Mouse (Mus musculus): Measurements from ENCODE around the gene Mterf2.

The Mterf2 gene

GRCm38 (mm10) chr10:85127395-85128287, at the start of gene Mterf2:
Gene Mterf2, minus strand, starts transcription at chr10:85128027.
- DNase-seq = peak; percentile 90

- no peak for DNase-seq
Observed at GRCm38 (mm10) chr10:85176640-85177039, 48.8 kb upstream of the Mterf2 start.

- DNase-seq = no peak
Observed at GRCm38 (mm10) chr10:85165306-85165705, 37.5 kb upstream of the Mterf2 start.

- DNase-seq = no peak
Observed at GRCm38 (mm10) chr10:85164791-85165190, 37.0 kb upstream of the Mterf2 start.

- DNase-seq = no peak
Observed at GRCm38 (mm10) chr10:85161745-85162351, 34.0 kb upstream of the Mterf2 start.

GRCm38 (mm10) chr10:85159989-85160619, 32.3 kb upstream of the Mterf2 start:
- no peak for DNase-seq

DNA sequence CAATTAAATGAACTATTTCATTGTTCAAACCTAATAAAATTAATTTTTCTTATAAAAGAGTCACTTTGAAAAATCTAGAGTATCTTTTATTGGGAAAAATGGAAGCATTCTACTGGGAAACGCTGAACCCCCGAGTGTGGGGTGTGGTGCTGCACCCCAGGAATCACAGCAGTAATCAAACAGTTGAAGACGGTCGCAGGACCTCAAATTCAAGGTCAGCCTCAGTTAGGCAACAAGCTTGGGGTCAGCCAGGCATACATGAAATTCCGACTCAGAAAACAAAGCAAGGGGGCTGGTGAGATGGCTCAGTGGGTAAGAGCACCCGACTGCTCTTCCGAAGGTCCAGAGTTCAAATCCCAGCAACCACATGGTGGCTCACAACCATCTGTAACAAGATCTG, 29.6 kb upstream of the Mterf2 start:
- DNase-seq = no peak

DNA sequence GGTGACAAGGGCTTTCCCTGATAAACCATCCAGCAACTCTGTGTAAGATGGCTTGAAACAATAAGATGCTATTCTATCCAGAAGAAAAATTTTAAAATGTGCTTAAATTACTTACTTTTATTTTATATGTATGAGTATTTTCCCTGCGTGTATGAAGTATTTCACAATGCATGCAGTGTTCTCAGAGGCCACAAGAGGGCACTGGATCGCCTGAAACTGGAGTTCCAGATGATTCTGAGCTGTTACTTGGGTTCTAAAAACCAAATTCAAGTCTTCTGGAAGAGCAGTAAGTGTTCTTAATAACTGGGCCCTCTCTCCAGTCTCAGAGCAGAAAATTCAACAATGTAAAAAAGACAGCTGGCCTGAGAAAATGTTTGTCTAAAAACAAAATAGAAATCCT, 26.4 kb upstream of the Mterf2 start:
- peak; percentile 68 for DNase-seq

GRCm38 (mm10) chr10:85149226-85149625, 21.4 kb upstream of the Mterf2 start:
- DNase-seq = no peak

GRCm38 (mm10) chr10:85146282-85146681, 18.5 kb upstream of the Mterf2 start:
- no peak for DNase-seq

GRCm38 (mm10) chr10:85141465-85141864, 13.6 kb upstream of the Mterf2 start:
- no peak for DNase-seq

DNA sequence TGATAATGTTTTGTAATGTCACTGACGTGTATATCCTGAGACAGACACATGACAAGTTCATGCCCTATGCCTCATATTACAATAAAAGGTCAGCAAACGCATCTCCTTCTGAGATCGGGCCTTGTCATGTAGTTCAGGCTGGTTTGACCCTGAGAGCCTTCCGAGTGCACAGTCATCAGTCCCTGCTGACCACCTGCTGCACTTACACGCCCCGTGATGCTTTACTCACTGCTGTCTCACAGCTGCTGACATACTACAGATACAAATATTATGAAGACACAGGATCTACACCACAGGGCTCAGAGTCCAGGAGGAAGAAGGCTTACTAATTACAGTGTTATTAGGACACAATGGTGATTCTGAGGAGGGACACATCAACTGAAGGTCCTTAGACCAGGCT, 8.7 kb upstream of the Mterf2 start:
- no peak for DNase-seq

DNA sequence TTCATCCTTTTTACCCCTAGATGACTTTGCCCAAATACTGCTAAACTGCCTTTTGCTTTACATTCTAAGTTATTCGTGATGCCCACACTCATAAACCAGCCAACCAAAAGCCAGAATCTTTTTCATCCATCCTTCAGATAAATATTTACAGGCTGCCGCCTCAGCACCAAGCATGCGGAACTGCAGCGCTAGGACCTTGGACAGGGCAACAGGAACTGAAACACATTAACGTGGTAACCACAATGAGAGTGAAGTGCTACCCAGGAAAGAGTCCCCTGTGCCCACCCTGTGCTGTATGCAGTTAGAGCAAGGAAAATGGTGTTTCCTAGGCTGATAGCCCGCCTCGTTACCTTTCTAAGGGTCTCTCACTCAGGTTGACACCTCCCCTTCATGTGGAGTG, 626 bp upstream of the Mterf2 start:
- no peak for DNase-seq

DNA sequence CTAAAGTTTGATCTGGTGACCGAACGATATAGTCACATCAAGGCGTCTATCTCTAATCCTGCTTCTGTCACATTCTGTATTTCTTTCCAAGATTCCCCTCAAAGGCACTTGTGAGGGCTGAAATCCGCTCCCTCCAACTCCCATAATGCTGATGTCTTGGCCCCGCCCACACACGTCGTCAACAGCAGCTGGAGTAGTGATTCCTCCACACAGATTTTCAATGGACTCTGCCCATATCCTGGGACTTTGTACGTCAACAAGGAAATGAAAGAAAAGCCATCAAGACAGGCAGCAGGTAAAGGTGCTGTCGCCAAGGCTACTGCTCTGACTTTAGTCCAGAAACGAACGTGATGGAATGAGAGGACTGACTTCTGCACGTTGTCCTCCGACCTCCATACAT, 2.6 kb downstream of the Mterf2 start:
- no peak for DNase-seq

- DNase-seq = no peak
Observed at GRCm38 (mm10) chr10:85114409-85114808, 13.4 kb downstream of the Mterf2 start.

GRCm38 (mm10) chr10:85103085-85103885, 24.5 kb downstream of the Mterf2 start:
- DNase-seq = peak; percentile 11

DNA sequence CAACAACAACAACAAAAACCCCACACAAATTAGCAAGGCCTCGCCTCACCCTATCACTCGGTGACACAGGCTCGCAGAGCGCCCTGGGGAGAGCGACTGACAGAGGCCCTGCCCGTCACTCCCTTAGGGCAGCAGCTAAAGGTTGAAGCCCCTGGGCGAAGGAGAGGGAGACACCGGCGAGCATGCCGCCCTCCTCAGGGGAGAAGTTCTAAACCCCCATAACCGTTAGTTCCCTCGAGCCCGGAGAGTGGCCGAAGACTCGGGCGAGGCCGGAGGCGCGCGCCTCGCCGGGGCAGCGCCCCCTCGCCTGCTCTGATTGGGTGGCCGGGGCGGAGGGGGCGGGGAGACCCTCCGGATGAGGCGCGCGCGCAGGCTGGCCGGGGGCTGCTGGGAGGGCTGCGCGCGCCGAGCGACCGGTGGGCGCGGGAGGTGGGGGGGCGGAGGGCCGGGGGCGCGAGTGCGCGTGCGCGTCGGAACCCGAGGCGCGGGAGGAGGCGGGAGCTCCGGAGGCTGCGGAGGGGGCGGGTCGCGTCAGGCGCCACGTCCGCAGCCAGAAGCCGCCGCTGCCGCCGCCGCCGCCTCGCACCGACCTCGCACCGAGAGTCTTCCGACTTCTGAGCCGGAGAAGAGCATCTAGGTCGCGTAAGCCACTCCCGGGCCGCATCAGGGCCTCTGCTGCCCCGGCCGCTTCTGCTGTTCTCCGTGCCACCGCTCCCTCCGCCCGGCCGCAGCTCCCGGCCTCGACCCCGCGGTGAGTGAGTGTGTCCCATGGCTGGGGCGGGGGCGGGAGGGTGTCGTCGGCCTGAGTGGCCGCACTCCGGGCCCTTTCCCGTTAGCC, 25.4 kb downstream of the Mterf2 start, which contains the start of the genes Fhl4 and Tmem263:
Gene Fhl4 (minus strand): TSS at position 249 of the 838 bp plus-strand sequence.
Gene Tmem263 (plus strand): TSS at position 381 of the 838 bp plus-strand sequence.
- peak; percentile 87 for DNase-seq

DNA sequence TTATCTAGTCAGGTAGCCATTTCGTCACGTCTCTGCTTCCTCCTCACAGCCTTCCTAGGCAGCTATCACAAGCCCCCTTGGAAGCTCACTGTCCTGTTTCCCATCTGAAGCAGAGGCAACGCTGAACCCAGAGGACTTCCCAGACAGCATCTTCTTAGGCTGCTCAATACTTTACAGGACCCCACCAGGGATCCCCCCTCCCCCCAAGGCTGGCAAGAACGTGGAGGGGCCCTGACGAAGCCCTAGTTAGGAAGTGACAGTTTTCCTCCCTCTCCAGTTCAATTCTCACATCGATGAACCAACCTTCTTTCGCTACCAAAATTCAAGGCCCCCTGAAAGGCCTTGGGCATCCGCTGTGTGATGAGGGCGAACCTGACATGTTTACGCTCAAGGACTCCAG, 26.0 kb downstream of the Mterf2 start:
- DNase-seq = peak; percentile 16

DNA sequence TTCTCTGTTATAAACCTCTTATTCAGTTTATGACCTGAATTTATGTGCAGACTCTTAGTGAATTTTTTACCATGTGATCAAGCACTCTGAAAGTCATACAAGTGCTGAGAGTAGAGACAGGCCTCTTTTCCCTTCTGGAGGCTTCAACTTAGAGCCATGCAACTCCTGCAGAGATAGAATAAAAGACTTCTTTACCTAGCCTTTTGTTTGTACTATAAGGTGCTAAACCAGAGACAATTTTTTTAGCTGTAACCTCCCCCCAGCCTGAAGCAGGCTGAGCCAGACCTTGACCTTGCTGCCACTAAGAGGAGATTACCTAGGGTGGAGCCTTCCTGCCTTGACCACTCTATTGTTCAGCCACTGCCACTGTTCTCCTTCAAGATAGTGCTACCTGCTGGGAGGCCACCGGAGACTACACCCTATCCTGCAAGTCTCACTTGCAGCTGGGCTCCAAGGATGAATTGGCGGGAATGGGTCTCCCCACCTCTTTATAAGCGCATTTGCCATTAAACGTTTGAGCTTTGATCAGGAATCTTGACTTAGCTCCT, 56.1 kb downstream of the Mterf2 start:
- DNase-seq = no peak
